Mouse (Mus musculus) c-Kit-positive CD71-negative TER-119-negative erythroid progenitor cells, embryonic 14.5 days (primary cell): ENCODE results near the gene Irgq.

Experiments
- DNase-seq: peaks from one replicate; pipeline ENCODE4 v3.0.0-alpha.2; 2013; ENCODE audit warnings: low read depth

Gene Irgq

DNA sequence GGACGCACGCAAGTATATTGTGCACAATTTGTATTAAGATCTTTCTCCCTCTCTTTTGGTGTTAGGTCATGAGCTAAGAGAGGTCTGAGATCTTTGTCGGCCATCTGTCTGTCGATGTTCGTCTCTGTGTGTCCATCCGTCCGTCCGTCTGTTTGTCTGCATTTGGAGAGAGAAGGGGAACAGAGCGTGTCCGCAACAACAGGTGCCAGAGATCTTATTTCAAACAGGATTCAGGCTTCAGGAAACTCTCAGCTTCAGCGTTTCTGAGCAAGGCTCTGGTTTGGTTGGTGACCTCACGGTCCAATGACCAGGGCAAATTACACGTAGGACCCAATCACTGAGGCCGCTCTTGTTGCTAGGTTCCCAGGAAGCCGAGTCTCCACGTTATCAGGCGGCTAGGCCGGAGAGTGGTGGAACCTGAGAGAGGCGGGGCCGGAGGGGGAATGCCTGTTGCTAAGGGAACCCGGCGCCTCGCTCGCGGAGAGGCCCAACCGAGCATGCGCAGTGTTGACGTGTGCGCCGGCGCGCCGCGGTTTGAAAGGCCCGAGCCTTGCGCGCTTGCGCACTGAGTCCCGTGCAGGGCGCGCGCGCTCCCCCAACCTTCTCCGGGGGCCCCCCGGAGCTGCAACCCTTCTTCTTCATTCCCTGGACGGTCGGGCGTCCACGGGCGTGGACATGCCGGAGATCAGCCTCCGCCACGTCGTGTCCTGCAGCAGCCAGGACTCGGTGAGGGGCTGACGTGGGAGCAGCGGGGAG is 16.3 kb downstream of the Irgq start:
- DNase-seq: peak; percentile 99

DNA sequence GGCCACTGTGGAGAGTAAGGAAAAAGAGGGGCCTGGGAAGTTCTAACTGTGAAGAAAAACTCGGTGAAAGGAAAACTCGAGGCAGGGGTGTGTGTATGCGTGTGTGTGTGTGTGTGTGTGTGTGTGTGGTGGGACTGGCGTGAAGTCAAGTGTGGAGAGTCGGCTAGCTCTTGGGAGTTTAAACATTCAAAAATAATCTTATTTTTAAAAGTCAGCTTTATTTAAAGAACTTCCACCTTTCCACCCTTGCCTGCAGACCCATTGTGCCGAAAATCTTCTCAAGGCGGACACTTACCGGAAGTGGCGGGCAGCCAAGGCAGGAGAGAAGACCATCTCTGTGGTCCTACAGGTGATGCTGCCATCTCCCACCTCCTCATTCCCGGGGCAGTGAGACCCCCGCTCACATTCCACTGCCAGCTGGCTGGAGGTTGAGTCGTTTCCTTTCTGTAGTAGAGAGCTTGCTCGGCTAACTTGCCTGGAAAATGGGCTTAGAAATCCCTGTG is 17.1 kb downstream of the Irgq start:
- no peak for DNase-seq

DNA sequence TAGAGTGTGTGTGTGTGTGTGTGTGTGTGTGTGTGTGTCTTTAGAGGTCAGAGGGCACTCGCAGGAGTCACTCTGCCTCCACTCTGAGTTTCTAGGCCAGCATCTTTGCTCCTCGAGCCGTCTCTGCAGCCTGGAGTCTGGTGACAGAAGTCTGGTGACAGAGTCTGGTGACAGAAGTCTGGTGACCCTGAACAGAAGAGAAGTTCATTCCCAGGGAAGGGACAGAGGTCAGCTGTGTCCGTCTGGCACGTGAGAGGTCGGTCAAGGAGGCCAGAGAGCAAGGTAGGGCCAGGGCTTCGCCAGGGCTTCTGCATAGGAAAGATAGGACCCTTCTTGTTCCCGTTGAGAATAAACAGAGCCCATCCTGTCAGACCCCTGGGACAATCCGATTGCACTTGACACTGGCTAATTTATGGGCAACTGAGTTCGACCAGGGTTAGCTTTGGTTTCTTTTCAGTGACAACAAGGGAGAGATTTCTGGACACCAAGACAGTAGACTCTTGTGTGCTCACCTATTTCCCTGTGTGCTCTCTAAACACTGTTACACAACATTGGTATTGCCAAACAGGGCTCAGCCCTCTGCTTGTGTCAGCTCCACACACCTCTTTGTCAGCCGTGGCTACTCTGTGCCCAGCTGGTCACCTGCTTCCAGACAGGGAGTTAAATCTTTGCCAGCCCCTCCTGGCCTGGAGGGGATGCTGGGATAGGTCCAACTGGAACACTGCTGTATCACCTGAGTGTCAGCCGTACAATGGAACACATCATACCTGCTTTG is 21.7 kb downstream of the Irgq start:
- no peak for DNase-seq

DNA sequence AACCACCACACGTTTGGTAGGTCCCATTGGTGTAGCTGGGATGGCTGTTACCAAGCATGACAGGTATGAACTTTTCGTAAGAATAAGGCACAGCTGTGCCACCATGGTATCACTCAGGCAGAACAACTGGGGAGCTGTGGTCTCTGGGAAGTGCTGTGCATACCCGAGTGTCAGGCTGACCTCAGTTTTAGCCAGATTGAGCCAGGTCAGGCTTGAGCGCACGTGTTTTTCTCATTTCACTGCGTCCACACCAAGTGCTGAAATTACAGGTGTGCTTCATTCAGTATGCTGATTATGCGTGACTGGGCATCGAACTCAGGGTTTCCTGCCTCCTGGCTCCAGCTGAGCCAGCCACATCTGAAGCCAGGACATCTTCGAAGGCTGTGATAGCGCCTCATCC is 25.3 kb downstream of the Irgq start:
- no peak for DNase-seq

DNA sequence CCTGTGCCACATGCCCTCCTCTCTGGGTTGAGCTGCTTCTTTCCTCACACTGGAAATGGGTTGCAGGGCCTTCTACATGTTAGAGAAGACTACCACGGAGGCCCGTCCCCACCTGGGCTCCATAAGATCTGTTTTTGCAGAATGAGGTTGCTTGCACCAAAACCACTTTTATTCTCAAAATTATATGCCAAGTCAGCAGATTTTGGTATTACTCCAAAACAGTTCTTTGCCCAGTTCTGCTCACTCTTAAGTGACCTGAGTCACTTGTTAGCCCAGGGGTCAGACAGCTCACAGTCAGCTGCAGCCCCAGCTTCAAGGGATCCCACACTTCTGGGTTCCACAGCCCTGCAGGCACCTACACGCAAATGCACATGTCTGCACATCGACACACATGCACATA is 31.0 kb downstream of the Irgq start:
- no peak for DNase-seq

DNA sequence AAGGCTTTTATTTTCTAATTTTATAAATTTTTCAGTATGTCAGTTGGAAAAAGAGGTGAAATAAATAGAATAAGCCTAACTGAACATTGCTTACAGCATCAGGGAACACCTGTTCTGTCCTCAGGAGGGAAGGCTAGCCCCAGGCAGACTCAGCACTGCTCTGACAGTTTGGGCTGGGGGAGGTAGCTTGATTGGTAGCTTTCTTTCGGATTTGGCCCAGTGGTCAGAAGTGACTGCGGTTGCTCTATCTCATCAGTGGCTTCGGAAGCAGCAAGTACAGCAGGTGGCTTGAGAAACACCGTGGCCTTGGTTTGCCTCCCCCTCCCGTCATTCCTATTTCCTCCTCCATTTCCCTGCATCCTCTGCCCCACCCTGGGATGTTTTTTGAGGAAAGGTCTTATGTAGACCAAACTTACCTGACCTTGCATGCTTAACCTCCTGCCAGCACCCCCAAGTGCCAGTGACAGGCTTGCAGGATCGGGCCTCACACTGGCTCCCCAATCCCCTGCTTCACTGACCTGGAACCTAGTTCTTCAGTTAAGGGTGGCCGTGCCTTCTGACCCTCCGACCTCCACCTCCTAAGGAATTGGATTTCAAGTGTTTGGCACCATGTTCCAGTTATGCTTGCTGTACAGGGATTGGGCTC is 32.8 kb downstream of the Irgq start:
- no peak for DNase-seq

DNA sequence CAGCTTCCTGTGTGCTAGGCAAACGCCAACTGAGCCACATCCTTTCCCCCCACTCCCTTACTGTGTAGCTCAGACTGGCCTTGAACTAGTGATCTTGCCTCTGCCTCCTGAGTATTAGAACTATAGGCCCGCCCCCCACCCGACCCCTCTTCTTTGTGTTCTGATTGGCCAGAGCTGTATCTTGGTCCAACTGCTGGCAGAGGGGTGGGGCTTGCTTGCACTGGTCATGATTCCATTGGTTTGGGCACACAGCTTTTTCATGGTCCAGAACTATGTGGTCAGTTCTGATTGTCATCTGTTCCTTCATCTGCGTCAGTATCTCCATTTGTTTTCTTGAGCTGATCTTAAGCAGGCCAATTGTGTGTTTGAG is 33.3 kb downstream of the Irgq start:
- DNase-seq: no peak

DNA sequence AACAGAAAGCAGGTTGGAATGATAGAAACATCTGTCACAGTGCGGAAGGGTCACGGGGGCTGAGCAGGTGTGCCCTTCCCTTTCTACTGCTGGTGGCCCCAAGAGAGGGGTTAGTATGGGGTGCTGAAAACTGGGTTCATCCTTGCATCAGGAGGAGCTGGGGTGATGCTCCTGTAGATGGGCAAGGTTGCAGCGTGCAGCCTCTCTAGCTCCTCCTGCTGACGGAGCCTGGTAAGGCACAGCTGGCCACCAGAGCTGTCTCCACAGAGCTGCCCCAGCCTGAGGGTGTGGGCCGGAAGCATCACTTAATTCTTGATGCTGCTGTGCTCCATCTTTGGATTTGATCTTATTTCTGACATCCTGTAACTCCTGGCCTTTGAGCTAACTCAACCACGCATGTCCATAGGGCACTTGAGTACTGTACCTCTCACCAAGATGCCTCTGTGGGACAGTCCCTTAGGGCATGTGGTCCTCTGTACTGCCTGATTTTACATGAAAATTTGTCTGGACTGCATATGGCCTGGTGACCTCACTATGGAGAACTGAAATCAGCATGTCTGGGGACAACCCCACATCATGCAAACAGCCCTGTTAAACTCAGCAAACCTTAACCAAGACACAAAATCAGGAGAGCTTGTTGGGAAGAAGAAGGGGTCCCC is 34.2 kb downstream of the Irgq start:
- DNase-seq: peak; percentile 41

DNA sequence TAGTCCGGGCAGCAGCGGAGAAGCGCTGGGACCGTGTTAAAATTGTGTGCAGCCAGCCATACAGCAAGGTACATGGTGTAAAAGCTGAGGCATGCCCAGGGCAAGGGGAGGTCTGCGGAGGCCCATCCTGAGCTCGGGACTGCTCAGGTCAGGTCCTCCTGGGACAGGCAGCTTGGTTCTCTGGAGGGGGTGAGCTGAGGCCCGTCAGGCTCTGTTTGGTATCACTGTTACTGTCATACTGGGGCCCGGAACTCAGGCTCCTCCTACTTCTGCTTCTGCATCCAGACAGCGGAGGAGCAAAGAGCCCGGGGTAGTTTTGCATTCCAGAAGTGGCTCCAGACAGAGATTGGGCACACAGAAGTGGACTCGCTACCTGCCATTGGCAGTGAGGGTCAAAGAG is 35.1 kb downstream of the Irgq start:
- DNase-seq: no peak

DNA sequence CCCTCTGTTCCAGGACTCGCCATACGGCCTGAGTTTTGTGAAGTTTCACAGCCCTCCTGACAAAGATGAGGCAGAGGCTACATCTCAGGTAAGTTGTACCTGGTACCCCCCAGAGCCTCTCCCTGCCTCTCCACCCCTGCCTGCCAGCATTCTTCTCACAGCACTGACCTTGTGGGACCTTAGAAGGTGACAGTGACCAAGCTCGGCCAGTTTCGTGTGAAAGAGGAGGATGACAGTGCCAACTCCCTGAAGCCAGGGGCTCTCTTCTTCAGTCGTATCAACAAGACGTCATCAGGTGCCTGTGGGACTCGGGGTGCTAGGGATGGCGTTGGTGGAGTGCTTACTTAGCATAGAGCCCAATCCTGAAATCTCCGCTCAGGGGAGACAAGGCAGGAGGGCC is 35.7 kb downstream of the Irgq start:
- DNase-seq: no peak

DNA sequence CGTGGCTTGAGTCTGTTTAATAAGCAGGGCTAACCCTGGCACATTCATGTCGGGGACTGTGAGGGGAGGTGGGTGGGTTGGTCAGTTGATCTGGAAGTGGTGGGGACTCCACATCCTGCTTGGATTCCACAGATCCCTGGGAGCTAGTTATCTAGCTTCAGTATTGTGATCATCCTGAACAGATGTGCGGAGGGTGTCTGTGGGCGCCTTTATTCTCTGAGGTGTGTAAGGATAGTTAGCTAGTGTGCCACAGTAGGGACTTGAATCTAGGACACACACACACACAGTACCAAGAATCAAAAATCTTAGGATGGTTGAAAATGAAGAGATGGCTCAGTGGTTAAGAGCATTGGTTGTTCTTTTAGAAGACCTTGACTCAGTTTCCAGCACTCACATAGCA is 38.0 kb downstream of the Irgq start:
- no peak for DNase-seq

DNA sequence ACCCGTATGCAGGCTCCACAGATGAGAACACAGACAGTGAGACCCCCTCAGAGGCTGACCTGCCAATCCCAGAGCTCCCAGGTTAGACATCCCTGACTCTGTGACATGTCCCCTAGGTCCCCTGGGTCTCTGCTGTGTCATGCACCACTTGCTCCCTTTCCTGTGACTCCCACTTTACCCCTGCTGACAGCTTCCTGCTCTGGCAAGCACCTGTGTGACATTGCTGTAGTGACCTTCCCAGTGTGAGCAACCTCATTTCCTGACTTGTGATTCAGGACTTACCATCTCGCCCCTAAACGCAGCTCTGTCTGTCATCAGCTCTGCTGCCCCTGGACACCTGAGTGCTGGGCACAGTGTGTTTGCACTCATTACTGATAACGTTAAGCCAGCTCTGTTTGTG is 40.6 kb downstream of the Irgq start:
- DNase-seq: no peak

DNA sequence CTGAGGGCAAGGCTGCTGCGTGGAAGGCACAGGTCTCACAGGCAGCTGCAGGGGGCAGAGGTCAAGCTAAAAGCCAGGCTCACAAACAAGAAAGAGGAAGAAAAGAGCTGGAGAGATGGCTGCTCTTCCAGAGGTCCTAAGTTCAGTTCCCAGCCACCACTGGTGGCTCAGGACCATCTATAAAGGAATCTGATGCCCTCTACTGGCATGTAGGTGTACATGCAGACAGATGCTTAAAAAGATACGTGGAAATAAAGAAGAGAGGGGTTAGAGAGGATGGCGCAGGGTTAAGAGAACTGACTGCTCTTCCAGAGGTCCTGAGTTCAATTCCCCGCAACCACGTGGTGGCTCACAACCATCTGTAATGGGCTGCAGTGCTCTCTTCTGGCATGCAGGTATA is 42.0 kb downstream of the Irgq start:
- no peak for DNase-seq

DNA sequence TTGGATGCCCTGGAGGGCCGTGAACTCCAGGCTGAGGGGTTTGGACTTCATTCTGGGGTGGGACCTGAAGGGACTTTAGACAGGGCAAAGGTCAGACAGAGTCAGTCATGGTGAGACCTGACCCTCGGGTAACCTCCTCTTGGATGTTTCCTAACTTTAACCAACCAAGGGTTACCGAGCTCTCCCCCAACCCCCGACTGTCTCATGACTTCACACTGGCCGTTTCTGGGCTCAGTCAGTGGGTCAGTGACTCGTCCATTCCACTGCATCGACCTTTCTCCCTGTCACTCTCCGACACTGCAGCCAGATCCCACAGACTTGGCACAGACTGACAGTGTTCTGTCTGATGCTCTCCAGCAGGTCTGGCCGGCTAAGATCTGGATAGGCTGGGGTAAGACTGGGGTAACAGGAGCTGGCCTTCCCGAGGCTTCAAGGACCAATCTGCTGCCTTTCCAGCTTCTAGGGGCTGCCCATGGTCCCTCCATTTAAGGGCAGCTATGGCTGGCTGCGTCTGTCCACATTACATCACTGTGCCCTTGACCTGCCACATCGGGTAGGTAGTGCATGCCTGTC is 43.8 kb downstream of the Irgq start:
- no peak for DNase-seq

DNA sequence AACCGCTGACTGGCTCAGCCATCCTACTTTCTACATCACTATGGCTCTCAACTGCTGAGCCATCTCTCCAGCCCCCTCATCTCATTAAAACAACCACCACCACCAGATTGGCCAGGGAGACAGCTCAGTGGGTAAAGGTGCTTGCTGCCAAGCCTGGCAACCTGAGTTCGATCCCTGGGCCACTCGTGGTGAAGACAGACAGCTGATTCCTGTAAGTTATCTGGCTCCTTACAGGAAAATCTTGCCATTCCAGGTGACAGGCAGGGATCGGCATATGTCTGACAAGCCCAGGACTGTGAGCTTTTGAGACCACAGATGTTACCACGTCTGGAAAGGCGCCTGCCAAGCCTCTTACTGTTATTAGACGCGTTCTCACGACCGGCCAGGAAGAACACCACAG is 47.3 kb downstream of the Irgq start:
- DNase-seq: no peak

DNA sequence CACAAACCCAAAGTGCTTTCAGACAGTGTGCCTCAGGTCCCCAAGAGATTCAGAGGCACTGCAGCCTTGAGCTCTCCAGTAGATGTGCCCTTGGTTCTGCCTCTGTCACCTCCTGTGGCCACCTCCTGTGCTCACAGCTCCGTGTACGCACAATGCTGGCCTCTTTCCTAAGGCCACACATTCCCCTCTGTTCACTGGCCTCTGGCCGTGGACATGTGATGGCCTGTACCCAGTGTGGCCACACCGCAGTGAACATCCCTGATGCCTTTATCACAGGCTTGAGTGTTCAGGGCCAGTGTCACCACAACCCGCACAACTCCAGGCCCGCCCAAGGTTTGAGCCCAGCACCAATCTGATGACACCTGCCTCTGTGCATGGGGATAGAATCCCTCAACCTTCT is 54.4 kb downstream of the Irgq start:
- DNase-seq: no peak

DNA sequence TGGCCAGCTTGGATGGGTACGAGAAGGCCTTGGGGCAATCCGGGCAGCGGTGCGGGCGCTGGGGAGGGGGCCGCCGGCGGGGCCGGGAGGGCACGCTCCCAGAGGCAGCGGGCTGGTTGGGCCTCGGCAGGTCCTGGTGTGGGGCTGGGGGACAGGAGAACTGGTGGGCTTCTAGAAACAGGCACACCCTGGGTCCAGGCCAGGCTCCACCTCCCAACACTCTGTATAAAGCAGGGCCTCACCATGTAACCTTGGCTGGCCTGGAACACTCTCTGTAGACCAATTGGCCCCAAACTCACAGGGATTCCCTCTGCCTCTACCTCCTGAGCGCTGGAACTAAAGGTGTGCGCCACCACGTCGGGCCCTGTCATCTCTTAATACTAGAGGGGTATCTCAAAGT is 55.5 kb downstream of the Irgq start:
- no peak for DNase-seq

DNA sequence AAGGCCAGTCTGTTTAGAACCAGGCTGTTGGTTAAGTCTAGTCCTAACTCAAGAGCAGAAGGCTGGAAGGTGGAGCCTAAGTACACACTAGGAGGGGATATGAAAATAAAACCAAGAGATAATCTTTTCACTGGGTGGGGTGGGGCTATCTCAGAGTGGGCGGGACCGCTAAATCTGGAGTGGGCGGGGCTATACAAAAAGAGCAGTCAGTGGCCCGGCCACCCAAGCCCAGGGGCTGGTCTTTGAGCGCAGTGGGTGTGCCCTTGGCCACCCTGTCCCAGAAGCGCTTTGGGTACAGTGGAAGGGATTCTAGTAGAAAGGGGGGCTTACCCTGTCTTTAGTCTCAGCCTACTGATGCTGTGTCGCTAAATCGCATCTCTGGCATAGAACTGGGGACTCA is 56.3 kb downstream of the Irgq start:
- no peak for DNase-seq

DNA sequence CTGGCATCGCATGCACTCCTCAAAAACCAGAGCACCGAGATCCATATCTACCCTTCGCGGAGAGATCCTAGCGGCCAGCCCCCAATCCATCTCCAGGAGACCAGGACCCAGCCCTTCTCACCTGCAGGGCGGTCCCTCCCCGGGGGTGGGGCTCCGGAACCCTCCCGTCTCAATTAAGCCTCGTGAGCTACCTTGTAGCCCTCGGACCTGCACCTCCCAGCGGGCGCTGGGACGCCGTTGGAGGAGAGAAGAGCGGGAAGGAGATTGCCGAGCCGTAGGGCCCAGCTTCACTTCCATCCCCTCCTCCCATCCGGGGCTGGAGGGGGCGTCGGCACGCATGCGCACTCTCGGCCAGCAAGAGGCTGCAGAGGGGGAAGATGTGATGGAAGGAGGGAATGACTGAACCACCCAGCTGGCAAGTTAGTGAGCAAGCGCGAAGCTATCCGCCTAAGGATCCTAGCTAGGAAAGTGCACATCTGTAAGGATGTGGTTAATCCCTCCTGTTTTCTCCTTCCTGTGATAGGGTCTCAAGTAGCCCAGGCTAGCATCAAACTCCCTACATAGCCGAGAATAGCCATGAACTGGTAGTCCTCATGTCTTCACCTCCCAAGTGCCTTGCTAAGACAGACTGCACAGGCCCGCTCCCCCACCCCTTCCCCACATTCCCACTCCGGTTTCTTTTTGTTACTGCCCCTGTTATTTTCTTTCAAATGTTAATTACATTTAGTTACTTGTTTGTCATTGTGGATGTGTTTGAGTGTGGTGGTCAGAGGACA is 57.0 kb downstream of the Irgq start, which contains the start of the genes Ethe1 and Zfp575:
Ethe1 (plus strand) TSS at position 214 of the 776 bp plus-strand sequence.
Zfp575 (minus strand) TSS at position 312 of the 776 bp plus-strand sequence.
- DNase-seq: no peak
